Mouse (Mus musculus): Measurements from ENCODE around the gene Ticrr.

Ticrr gene

DNA sequence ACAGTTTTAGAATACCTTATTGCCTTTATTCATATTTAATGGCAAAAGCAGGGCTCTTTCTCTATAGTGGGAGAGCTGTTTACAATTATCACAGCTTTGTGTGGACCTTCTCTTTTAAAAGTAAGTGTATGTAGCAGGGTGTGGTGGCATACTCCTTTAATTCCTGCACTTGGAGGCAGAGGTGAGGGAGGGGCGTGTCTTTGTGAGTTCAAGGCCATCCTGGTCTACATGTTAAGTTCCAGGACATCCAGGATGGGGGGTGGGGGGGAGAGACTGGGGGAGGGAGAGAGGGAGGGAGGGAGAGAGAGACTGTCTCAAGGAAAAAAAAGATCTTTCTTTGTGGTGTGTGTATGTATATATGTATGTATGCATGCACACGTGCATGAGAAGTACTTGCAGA is 20.2 kb downstream of the Ticrr start:
- CTCF ChIA-PET, result no interaction called here

DNA sequence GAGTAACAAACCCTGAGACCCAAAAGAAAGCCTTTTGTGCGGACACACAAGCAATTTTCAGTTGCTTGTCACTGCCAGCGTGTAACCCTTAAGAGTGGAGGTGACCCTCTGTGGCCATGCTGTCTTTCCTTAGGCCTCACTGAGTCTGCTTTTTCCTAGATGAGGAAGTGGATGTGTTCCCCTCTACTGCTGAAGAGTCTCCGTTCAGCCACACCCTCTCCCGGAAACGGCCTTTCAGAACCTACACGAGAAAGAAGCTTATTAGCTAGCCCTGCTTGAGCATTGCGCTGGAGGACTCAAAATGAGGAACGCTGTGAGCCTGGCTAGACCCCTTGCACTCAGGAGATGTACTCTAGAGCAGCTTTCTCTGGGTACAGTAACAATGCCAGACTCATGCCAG is 36.5 kb downstream of the Ticrr start:
- CTCF ChIA-PET, result interaction anchor here (0.6 kb wide), 1 partner anchor 21 kb away, joined by 3 read pairs; no protein-coding TSS in a partner anchor

GRCm38 (mm10) chr7:79702755-79703154 is 42.8 kb downstream of the Ticrr start:
- CTCF ChIA-PET, result no interaction called here

- CTCF ChIA-PET, result no interaction called here
Observed at GRCm38 (mm10) chr7:79705210-79705609, 45.2 kb downstream of the Ticrr start.

- CTCF ChIA-PET, result no interaction called here
Observed at GRCm38 (mm10) chr7:79710130-79710607, 50.2 kb downstream of the Ticrr start.

DNA sequence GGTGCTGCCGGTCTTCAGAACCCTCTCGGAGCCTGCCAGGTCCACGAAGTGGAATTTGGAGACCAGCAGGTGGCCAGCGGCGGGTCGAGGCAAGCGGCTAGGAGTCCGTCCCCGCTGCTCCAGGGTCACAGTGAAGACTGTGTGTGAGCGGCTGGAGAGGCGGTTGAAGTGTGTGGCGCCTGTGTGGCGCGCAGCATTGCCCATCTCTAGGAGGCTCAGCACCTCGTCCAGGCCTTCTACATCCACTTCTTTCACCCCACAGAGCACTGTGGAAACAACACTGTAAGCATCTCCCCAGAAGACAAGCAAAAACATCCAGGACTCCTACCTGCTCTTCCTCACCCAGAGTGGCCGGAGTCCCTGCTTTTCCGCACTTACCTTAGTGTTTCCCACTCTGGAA is 50.8 kb downstream of the Ticrr start:
- CTCF ChIA-PET, result no interaction called here

- CTCF ChIA-PET, result no interaction called here
Observed at GRCm38 (mm10) chr7:79715187-79715981, 55.4 kb downstream of the Ticrr start, which contains the start of gene Kif7. Kif7 (minus strand) TSS chr7:79715720.

DNA sequence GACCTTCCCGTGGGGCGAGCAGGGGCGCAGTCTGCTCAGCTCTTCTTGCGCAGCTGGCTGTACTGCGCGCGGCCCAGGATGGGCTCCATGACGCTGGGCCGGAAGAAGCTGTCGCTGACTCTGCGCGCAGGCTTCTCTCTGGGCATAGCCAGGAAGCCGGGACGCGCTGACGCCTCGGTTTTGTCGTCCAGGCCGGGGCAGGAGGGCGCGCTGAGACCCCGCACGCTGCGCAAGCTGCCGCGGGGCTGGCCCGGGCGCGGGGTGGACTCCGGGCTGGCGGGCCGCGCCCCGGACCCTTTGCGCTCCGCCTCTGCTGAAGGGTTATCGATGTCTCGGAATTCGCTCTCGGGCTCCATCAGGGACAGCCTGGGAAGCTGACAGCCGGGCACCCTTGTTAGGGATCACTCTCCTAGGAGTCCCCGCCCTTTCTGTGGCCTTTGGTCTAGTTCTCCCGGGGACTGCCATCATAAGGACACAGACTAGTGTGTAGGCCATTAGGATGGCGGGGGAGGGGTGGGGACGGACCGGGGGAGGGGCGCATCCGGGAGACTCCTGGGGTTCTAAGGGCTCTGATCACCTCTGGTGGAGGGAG is 61.5 kb downstream of the Ticrr start:
- CTCF ChIA-PET, result no interaction called here

GRCm38 (mm10) chr7:79727091-79727490 is 67.1 kb downstream of the Ticrr start:
- CTCF ChIA-PET, result no interaction called here

- CTCF ChIA-PET, result no interaction called here
Observed at GRCm38 (mm10) chr7:79728219-79728618, 68.2 kb downstream of the Ticrr start.

- CTCF ChIA-PET, result interaction anchor here (0.5 to 1.2 kb wide), 4 partner anchors 14 to 581 kb away, joined by 3 to 9 read pairs (median 6); partner anchors contain the start of genes Pex11a and Wdr93
Observed at GRCm38 (mm10) chr7:79729169-79729568, 69.2 kb downstream of the Ticrr start.

GRCm38 (mm10) chr7:79729743-79730370 is 69.9 kb downstream of the Ticrr start:
- CTCF ChIA-PET, result interaction anchor here (1.2 kb wide), 1 partner anchor 13 kb away, joined by 3 read pairs; the partner anchor contains the start of genes Pex11a and Wdr93

GRCm38 (mm10) chr7:79731438-79731837 is 71.4 kb downstream of the Ticrr start:
- CTCF ChIA-PET, result no interaction called here

- CTCF ChIA-PET, result no interaction called here
Observed at GRCm38 (mm10) chr7:79732622-79733021, 72.6 kb downstream of the Ticrr start, which contains the start of gene Plin1. Plin1 (minus strand) TSS chr7:79732903.

DNA sequence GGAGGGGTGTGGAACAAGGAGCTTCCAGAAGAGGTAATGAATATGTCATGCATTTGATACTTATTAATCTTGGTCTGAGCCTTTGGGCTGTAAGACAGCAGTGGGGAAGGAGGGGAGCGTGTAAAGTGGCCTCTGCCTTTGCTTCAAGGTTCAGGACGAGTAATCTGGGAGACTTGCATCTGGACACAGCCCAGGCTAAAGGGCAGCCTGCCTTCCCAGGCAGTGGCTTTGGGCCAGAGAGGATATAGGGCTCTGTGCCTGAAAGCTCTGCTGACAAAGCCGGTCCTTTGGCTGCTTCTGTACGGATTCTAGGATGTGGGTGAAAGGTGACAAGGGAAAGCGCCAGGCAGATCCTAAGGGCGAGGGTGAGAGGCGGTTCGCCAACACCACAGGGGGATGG is 74.6 kb downstream of the Ticrr start:
- CTCF ChIA-PET, result interaction anchor here (0.6 kb wide), 1 partner anchor 122 kb away, joined by 3 read pairs; no protein-coding TSS in a partner anchor

- CTCF ChIA-PET, result no interaction called here
Observed at GRCm38 (mm10) chr7:79736511-79736910, 76.5 kb downstream of the Ticrr start.

DNA sequence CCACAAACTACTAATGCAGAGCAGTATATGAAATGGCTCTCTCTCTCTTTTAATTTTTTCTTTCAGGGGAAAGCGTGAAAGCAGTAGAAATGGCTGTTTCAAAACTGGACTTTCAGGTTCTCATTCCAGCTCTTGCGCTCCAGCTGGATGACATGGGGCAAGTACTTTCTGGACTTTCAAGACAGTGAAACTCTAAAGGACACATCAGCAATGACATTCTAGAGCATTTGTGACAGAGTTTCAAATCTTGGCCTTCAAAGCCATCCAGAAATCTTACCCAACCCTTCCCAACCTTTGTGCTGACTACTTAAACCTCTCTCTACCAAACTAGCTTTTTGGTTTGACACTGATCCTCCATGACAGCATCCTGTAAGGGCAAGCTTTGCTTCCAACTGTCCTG is 78.9 kb downstream of the Ticrr start:
- CTCF ChIA-PET, result no interaction called here

- CTCF ChIA-PET, result no interaction called here
Observed at GRCm38 (mm10) chr7:79740279-79740678, 80.3 kb downstream of the Ticrr start.

- CTCF ChIA-PET, result interaction anchor here (0.9 kb wide), 1 partner anchor 13 kb away, joined by 3 read pairs; no protein-coding TSS in a partner anchor
Observed at GRCm38 (mm10) chr7:79742277-79742658, 82.3 kb downstream of the Ticrr start.

GRCm38 (mm10) chr7:79742659-79743536 is 82.9 kb downstream of the Ticrr start, which contains the start of the genes Pex11a and Wdr93:
Pex11a (minus strand) TSS chr7:79743131.
Wdr93 (plus strand) TSS chr7:79743163.
- CTCF ChIA-PET, result interaction anchor here (0.6 to 0.9 kb wide), 2 partner anchors 13 to 18 kb away, joined by 3 to 8 read pairs; no protein-coding TSS in a partner anchor

GRCm38 (mm10) chr7:79744051-79744450 is 84.1 kb downstream of the Ticrr start:
- CTCF ChIA-PET, result interaction anchor here (0.6 kb wide), 1 partner anchor 1468 kb away, joined by 17 read pairs; no protein-coding TSS in a partner anchor

All from spleen, embryonic (tissue).